Mouse (Mus musculus): Measurements from ENCODE around the gene Myrfl. TPM values are rescaled to one million over a fixed set of nuclear protein-coding genes. Genes with fewer than 3 reads are reported as not detected.
A peak's percentile ranks its signal among the peaks of the same experiment; 100 is the strongest.

Gene Myrfl
- polyA plus RNA-seq, 3 experiments from 2014 or later = not detected

- ATAC-seq = no peak
Measured at GRCm38 (mm10) chr10:116755881-116756581, 140.7 kb downstream of the Myrfl start.

- ATAC-seq = no peak
Measured at GRCm38 (mm10) chr10:116754940-116755339, 141.8 kb downstream of the Myrfl start.

- ATAC-seq = no peak
Measured at GRCm38 (mm10) chr10:116750895-116751294, 145.8 kb downstream of the Myrfl start.

- no peak for ATAC-seq
Measured at GRCm38 (mm10) chr10:116750062-116750461, 146.7 kb downstream of the Myrfl start.

GRCm38 (mm10) chr10:116748681-116749080 lies 148.0 kb downstream of the Myrfl start:
- ATAC-seq = no peak

GRCm38 (mm10) chr10:116746281-116747011 lies 150.3 kb downstream of the Myrfl start:
- ATAC-seq = peak; percentile 43

- no peak for ATAC-seq
Measured at GRCm38 (mm10) chr10:116742696-116743095, 154.0 kb downstream of the Myrfl start.

GRCm38 (mm10) chr10:116742189-116742588 lies 154.5 kb downstream of the Myrfl start:
- ATAC-seq = no peak

- no peak for ATAC-seq
Measured at GRCm38 (mm10) chr10:116741343-116741742, 155.4 kb downstream of the Myrfl start.

- ATAC-seq = no peak
Measured at GRCm38 (mm10) chr10:116740073-116740472, 156.6 kb downstream of the Myrfl start.

GRCm38 (mm10) chr10:116738533-116738932 lies 158.2 kb downstream of the Myrfl start:
- ATAC-seq = no peak

GRCm38 (mm10) chr10:116735607-116736006 lies 161.1 kb downstream of the Myrfl start:
- no peak for ATAC-seq

- no peak for ATAC-seq
Measured at GRCm38 (mm10) chr10:116733651-116734050, 163.1 kb downstream of the Myrfl start.

GRCm38 (mm10) chr10:116730033-116730652 lies 166.6 kb downstream of the Myrfl start:
- ATAC-seq = no peak

- no peak for ATAC-seq
Measured at GRCm38 (mm10) chr10:116728860-116729259, 167.9 kb downstream of the Myrfl start.

- no peak for ATAC-seq
Measured at GRCm38 (mm10) chr10:116727702-116728298, 168.9 kb downstream of the Myrfl start.

Other genes with a start within 250 kb of the Myrfl start
- 10 to 100 TPM in 1 of 3 experiments, 1 to 10 TPM in 2; 5.6 to 12.7 (median 8.7) TPM for gene Rab3ip, start 53.9 kb upstream of the Myrfl start, polyA plus RNA-seq (2017; shearing (Covaris generic))
- not detected for gene Gm10271, start 75.7 kb upstream of the Myrfl start, polyA plus RNA-seq (2017; shearing (Covaris generic))
- gene Best3, start 89.4 kb upstream of the Myrfl start, polyA plus RNA-seq (2017; shearing (Covaris generic)) = not detected
- not detected for gene Lrrc10, start 148.4 kb upstream of the Myrfl start, polyA plus RNA-seq (2017; shearing (Covaris generic))
- 100 to 1,000 TPM; 184 to 248 (median 228) TPM for gene Cct2, start 166.9 kb upstream of the Myrfl start, polyA plus RNA-seq (2017; shearing (Covaris generic))

Measured in inflammation-experienced regulatory T-cells, adult 6 months (primary cell).